Mouse (Mus musculus) gonadal fat pad, adult 2 months (tissue): ENCODE measurements around the gene Suclg2. TPM values are rescaled to one million over a fixed set of nuclear protein-coding genes. Genes with fewer than 3 reads are reported as not detected.
"Not testable (repeated sequence)": the region's sequence is repeated elsewhere in the genome, so short reads cannot be mapped to it uniquely, and the experiment has no call there.

Source experiments
- DNase-seq: peaks from one replicate; pipeline ENCODE4 v3.0.0-alpha.2; 2012; ENCODE audit warnings: low read depth
- polyA plus RNA-seq: library from polyadenylated mRNA; depleted of rRNA; stranded (reverse); fragments of >200 nt; gene quantifications from 2 replicates; pipeline ENCODE4 v1.2.3, GENCODE M21; 2012

The Suclg2 gene
- polyA plus RNA-seq, 1 experiment = 14.0 TPM

DNA sequence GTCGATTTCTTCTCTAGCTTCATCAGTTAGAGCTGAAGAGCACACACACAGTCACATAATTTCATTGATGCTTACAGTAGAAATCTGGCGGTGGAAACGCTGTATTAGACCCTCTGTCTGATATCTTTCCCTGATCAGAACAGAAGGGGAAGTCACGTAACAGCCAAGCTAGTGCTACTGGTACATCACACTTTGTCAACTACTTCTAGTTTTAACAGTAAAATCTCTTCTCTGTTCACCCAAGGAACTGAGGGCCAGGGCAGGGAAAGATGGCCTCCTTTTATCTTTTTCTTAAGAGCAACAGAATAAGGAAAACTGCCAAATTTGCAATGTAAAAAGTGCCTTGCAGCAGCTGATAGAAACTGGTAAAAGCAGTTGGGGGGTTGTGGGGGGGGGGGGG, 97.8 kb downstream of the Suclg2 start:
- no peak for DNase-seq

DNA sequence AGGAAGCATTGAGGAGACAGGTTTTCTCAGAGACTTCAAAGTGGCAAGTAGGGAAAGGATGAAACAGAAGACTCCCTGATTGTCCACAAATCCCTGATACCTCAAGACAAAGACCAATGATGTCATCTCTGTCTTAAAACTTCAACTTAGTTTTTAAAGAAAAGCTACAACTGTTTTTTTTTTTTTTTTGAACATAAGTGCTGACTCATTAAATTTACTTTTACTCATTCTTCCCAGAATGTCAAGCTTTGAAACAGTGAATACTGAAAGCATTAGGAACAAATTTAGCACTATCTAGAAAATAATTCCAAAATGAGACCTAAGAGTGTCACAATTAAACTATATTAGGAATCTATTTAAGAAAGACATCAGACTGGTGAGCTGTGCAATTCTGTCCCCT, 98.8 kb downstream of the Suclg2 start:
- no peak for DNase-seq

DNA sequence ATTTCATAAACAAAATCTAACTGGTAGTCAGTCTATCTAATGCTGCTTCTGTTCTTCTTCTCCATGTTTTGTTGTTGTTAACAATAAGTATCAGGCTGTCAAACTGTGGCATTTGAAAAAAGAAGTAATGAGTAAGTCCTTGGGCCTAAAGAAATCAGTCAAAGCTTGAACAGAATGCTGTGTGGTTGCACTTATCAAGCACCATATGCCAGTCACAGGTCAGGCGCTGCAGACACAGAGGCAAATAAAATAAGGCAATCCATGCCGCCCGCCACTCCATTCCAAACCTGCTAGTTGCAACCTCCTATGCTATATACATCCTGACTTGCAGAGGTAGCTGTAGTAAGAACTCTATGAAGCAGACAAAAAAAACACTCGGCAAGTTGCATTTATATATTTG, 100.2 kb downstream of the Suclg2 start:
- DNase-seq = no peak

DNA sequence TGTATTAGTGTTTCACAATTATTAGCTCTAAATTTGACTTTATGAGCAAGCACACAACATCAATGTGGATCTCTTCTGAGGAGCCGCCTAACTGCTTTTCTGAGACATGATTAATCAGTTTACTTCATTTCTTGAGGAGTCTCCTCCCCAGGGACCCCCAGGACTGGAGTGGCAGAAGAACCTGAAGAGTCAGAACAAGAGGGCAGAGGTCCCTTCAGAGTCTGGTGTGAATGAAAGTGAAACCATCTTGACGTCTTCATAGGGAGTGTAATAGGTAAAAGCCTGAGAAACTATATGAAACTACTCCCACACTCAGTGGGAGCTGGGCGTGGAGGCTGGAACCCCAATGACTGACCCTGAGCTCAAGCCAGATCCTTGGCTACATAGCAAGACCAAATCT, 105.4 kb downstream of the Suclg2 start:
- DNase-seq = no peak

DNA sequence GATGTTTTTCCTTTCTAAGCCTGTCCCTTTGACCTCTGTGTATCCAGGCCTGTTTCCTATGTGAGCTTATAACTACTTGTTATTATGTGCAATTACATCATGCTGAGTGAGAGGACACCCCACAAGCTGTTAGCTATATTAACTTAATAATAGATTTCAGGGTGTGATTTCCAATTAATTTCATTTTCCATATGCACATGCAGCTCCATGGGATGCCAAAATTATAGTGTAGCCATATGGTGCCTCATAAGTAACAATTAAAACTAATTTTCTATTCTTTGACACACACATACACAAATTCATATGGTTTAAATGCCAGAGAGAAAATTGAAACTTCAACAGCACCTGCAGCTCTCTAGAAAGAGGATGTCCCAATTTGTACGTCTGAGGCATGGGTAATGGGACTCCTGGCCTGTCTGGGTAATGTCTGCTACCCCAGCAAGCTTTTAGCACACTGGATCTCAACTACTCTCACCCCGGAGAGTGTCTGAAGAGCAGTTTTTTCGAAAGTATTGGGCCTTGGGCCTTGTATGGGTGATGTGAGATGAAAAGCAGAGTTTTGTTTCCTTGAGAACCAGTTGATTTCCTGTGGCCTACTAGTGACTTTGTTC, 106.1 kb downstream of the Suclg2 start:
- no peak for DNase-seq

DNA sequence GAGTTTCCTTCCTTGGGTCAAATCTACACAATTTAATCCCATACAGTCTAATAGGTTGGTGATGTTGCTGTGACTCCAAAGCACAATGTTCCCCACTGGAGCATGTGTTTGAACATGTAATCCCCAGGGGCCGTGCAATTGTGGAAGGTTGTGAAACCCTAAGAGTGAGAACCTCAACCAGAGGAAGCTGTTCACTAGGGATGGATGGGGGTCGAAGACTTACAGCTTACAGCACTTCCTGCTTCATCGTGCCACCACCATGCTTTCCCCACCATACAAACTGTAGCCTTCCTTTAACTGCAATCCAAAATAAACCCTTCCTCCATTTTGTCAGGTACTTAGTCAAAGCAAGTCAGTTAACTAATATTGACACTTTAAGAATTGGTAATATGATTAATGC, 107.5 kb downstream of the Suclg2 start:
- DNase-seq = no peak

DNA sequence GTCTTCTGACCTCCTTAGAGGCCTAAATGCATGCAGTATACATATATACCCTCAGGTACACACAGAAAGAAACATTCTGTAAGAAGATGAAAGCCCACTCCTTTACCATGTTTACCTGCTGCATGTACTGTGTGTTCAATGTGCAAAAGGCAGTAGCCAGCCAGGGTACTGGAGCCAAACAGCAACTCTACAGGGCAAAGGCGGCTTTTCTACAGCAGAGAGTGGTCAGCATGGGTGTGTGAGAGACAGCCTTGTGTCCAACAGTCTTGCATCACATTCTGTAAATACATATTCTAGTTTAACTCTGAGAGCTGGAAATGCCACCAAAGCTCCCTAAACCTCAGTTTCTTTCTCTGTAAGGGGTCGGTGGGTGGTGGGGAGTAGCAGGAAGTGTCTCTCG, 110.5 kb downstream of the Suclg2 start:
- no peak for DNase-seq

DNA sequence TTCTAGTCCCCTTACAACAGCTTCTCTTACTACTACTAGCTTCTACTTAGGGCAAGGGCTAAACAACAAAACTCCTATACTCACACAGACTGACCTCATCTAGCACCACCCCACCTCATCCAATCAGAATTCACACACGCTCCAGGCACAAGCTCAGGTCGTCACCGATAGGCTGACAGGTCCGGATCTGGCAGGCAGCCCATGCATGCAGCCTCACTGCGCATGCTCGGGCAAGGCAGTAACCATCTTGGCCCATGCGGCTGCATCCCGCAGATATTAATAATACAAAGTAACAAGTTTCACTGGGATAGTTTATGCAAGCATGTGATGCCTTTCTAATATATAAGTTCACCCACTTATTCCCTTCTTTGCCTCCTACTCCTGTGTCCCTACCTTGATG, 117.9 kb downstream of the Suclg2 start:
- not testable (repeated sequence) for DNase-seq

DNA sequence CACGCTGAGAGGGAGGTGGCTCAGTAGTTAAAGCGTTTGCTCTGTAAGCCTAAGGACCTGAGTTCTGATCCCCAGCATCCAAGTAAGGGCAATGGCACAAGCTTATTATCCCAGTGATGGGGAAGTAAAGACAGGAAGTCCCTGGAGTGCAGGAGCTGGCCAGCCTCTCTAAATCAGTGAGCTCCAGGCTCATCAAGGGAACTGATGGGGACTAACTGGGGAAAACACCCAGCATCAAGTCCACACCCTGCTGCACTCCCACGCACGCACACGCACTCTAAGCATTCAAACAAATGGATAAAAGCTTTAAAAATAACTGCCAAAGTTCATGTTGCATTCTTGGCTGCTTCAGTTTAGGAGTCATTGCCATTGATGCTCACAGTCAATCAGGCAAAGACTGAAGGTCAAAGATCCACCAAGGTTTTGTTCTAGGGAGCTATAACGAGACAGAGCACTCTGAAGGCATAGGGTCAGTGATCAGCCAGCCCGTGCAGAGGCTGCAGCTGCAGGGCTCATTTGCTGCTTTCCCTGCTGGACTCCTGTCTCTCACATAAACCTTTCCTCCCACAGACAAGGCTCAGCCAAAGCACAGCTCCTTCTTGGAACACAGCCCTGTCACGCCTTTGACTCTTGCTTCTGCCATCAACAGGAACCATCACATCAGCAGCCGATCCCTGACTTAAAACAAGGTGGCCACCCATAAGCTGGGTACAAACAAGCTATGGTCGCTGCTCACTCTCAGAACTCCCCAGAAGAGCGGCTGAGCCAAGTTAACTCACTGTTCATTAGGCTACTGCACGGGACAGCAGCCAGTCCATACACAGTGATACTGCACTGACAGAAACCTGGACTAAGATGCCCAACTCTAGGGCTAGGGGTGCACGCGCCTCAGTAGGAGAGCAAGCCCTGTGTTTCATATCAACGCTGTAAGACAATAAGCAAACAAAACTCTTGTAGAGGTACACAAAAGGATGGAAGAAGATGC, 121.5 kb downstream of the Suclg2 start:
- peak; percentile 57 for DNase-seq

DNA sequence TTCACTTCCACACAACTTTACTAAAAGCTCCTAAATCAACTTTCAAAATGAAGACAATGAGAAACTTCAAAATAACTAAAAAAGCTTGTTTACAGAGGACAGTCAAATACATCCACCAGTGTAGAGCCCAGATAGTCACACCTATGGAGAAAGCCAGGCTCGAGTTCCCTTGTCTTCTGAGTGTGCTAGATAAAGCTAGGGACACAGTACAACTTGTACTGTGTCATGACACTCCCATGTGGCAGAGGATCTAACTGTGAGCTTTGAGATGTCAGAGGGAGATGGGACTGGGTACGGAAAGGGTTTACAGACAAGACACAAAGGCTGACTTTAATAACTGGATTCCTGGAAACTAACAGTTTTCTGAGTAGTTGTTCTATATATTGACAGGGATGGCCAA, 122.7 kb downstream of the Suclg2 start:
- DNase-seq = no peak

DNA sequence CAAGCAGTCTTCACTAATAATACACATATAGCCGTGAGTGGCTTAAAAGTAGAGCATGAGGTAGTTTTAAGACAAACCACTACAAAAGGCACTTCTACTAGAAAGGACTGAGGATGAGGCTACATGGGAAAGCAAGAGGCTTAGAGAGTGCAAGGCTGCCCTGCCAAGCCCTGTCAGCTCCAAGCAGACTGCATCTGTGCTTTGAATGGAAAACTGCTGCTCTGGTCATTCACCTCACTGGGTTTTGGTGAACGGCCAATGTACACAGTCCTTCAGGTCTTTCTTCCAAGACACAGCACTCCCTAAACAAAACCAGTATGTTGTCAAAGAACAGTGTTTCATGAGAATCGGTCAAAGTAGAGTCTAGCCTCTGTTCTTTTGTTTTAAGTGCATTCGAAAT, 124.4 kb downstream of the Suclg2 start:
- DNase-seq = no peak

DNA sequence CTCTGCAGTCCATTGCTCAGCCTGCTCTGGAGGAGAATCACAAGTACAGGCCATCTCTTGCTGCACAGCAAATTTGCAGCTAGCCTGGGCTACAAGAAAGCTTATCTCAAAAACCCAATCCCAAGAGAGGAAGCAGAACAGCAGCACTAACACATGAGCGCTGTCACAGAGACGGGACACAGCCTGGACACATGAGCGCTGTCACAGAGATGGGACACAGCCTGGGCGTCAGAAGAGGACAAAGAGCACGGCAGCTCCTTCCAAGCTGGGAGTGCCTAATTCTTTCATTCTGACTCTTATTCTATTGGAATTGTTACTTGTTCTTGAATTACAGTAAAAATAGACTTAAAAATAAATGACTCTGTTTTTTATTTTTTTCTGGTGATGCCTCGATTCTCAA, 126.2 kb downstream of the Suclg2 start:
- no peak for DNase-seq

DNA sequence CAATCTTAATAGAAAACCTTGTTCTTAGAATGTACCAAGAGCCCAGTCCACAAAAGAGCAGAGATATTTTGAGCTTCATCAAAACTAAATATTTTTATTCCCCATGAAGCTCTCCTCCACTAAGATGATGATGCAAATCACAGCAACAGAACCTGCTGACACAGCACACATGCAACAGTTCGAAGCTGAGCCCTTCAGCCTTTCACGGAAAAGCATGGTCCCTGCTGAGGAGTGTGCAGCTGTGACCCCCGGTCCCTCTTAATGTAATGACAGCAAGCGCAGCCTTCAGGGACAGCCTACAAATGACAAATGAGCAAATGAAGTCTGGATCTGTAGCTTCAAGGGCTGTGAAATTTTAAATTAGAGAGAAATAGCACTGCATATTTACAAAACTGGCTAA, 128.1 kb downstream of the Suclg2 start:
- DNase-seq = no peak

DNA sequence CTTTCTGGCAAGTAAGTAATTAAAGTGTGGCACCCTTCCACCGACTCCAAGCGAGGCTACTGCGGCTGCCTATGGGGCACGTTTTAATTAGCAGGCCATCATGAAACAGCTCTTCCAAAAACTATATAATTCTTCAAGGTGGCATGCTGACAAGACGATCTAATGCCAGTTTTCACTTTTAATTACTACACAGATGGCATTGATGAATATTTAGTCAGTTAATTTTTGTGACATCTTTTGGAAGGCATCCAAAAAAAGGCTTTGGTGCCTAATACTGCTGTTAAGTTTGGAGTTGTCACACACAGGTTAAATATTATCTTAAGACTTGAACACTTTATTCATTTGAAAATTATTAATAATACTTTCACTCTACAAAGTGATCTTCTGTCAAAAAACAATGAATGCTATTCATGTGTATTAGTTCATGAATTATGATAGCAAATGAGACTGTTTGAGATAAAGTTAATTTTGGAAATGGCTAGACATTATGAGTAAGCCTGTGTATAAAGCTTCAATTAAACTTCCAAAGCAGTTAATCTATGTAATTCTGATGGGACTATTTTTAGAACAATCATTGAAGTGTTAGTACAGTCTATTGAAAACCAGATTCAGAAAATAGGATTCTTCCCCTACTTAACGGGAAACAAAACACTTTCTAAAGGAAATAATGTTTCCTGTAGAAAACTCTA, 131.3 kb downstream of the Suclg2 start:
- no peak for DNase-seq

DNA sequence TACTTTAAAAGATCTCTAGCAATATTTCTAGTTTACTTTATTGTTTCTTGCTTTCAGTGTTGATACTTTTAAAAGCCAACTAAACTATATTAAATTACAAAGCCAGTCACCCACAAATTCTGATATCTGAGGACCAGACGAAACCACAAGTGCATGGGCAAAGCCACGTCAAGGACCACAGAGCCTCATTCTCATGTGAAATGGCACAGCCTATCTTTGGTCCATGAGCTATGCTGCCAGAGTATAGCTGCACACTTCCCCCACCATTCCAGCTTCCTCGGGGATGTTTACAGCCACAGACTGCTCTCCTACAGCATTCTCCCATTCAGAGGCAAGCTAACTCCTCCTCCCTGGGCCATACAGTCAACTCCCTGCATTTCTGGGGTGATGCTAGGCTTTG, 136.7 kb downstream of the Suclg2 start:
- DNase-seq = no peak

DNA sequence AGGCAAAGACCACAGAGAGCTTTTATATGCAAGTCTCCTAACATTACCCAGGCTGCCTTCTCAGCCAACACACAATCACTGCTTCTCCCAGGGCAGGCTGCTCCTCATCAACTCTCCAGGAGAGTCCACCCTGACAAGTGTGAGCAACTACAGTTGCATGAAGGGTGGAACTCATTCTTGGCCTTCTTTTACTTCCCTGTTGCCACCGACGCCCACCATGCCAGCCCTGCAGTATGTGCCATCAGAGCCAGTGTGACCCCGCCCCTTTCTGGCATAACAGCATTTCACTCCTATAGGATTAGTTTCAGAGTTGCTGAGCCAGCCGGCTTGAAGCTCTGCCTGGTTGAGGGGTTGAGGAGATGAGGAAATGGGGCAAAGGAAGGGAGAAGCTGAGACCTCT, 138.8 kb downstream of the Suclg2 start:
- no peak for DNase-seq

DNA sequence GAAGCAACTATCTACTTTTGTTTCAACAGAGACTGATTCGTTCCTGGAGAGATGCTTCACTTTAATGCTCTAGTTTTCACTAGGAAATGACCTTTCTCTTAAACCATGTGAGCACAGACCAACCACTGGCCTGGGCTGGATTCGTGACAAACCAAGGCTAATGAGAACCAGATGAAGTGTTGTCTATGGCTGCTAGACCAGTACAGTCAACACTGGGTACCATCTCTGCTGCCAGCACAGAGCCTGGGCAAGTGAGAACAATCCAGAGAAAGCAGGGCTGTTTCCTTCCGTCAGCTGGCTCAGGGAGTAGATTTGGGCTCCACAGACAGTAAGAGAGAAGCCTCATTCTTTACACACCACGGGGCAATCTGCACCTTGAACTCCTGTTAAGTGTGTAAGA, 143.1 kb downstream of the Suclg2 start:
- DNase-seq = no peak

DNA sequence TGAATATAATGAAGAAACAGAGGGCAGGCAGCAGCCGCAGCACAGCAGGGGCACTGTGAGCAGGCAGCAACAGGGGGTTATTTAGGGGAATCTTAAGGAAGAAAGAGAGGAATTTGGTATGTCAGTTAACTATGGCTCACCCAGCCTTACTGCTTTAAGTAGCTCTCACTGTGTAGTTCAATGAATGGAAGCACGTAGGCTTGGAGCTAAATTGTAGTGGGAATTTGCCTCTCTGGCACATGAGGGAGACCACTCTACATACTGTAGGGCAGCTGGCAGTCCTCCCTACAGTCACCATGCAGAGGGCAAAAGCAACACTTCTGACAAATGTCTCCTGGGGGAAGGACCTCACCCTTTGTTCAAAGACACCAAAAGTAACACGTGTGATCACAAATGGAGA, 143.7 kb downstream of the Suclg2 start:
- no peak for DNase-seq

DNA sequence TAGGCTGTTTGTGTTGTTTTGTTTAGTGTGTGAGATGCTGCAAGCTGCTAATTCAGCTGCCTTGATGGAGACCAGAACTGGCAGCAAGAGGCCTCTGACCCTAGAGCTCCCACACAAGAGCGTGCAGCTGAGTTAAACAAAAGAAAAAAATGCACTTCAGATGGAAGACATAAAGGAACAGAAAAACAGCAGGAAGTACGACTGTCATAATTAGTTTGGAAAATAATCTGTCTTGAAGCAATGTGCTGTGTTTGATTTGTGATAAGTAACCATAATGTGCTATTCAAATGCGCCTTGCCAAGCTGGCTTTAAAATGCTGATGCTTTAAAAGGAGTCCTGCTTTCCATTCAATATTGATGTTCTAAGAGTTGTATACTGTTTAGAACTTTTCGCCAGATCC, 144.2 kb downstream of the Suclg2 start:
- DNase-seq = no peak

DNA sequence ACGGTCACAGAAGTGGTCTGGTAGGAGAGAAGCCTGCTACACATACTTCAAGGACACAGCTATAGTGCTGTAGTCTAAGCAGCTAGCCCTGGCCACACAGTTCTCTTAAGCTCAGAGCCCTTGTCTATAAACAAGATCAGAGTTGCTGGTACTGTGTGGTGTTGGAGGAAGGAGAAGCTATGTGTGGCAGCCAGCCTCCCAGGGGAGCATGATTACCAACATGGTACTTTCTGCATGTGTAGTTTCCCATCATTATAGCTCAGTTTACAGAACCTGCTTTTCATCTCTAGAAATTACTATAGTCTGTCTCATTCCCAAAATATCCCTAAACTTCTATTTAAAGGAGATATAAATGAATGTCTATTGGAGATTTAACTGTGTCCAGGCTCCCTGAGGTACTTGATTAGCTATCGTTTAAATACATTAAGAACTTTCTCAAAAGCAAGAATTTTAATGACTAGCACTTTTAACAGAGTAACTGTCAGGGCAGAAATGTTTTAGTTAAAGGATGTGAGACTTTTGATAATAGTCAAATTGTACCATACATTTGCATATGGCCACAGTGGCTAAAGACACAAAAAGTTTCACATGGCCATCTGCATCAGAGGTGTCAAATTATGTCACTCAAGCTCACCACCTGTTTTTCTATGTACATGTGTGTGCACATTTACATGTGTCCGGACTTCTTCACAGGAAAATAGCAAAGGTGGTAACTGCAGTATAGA, 145.4 kb downstream of the Suclg2 start:
- DNase-seq = no peak

DNA sequence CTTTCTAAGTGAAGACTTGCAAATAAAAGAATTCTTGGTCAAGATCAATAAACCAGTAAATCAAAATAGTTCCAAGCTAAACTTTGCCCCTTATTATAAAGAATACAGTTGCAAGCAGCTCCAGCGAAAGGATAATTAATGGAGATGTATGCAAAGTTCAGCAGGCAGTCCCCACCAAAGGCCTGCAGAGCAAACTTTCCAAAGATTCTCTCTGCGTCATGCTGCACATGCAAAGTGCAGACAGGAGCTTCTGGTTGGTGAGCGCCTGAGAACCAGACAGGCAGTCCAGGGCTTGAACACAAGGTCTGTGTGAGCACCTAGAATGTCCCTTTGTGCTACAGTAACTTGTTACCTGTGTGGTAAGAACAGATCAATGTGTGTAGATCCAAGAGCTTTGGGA, 147.0 kb downstream of the Suclg2 start:
- DNase-seq = no peak

DNA sequence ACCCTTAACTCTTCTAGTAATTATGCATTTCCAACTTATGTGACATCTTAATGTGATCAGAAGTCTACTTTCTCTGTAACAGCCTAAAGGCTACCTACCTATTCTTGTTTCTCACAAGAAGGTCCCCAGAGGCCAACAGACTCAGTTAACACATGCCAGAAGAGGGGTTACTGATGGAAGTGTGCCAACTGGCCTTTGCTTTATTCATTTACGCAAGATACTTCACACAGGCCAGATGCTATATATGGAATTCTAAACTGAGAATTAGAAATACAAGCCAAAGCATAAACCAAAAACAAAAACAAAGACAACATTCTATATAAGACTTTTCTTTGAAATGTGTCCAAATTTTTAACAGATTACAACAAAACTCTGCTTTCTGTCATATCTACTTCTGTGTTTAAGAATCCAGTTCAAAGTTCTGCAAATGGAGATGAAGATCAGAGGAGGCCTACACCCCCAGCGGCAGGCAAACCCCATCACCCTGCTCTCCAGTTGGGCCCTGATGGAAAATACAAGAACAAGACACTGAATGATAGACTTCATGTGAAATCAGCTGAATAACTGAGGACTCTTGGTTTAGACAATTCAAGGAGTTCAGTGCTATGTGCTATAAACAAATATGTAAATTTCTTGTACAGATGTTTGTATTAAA, 155.1 kb downstream of the Suclg2 start:
- no peak for DNase-seq
